Mouse (Mus musculus) c-Kit-positive CD71-positive TER-119-positive erythroid progenitor cells, embryonic 14.5 days (primary cell): ENCODE data around the gene Irs3.
"Not testable (repeated sequence)": the region's sequence is repeated elsewhere in the genome, so short reads cannot be mapped to it uniquely, and the experiment has no call there.

Experiments
- DNase-seq: peaks from one replicate; pipeline ENCODE4 v3.0.0-alpha.2; 2013; ENCODE audit warnings: low spot score

Gene Irs3

DNA sequence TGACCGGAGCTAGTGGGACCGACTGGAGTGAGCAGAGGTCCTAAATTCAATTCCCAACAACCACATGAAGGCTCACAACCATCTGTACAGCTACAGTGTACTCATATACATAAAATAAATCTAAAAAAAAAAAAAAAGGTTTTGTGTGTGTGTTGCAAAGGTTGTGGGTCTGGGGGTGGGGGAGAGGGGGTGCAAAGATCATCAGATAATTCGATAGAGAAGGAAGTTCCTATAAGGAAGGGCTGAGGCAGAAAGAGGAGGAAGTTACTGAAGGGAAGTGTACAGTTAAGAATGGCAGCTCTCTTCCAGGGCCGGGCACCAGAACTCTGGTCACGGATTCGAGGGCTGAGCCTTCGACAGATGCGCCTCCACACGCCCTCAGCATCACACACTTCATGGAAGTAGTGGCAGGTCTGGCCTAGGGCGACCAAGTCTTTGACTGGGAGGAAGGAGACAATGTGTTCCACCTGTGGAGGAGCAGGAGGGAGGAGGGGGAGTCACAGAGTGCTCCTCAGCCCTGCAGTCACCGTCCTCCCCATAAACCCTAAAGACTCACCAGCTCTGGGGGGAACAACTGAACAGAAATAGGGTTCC, 21.5 kb downstream of the Irs3 start:
- DNase-seq, result no peak

- no peak for DNase-seq
Observed at GRCm38 (mm10) chr5:137615347-137615746, 30.2 kb downstream of the Irs3 start.

DNA sequence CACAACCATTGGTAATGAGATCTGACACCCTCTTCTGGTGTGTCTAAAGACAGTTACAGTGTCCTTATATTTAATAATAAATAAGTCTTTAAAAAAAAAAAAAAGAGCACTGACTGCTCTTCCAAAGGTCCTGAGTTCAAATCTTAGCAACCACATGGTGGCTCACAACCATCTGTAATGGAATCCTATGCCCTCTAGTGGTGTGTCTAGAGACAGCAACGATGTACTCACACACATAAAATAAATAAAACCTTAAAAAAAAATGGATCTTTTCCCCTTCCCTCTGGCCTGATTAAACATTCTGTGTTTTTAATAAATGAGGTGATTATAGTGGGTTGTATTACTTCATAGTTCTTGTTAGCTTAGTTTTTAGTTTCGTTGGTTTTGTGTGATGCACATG, 30.6 kb downstream of the Irs3 start:
- not testable (repeated sequence) for DNase-seq

DNA sequence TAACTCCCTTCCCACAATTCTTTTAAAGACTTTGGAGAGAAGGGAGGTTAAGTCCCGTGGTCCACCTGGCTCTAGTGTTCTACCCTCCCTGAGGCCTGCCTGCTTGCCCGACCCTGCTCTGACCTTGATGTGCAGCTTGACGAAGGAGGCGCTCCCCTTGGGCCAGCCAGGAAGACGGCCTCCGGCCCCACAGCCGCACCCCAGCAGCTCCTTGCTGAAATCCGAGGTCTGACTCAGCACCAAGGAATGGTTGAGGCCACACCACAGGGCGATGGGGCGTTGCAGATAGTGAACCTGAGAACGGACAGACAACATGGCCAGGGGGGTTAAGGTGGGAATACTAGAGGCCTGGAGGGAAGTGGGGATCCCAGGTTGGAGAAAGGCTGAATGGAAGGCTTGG, 32.0 kb downstream of the Irs3 start, which contains the start of gene Pcolce:
Gene Pcolce, minus strand, starts transcription at position 235 of the 400 bp plus-strand sequence.
- no peak for DNase-seq

DNA sequence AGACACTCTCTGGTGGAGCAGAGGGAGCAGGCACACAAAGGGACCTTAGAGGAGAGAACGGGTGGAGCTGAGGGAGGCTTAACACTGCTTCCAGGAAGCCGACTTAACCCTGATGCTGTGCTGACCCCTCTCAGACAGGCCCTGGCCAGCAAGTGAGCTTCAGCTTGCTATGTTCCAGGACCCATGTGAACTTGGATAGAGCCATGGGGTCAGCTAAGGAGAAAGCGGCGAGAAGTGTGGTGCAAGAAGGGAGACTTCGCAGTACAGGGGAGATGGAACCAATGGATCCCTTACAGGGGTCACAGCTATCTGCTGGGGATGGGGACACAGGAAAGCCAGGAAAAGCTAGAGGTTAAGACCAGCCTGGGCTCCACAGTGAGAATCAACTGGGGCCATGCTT, 32.4 kb downstream of the Irs3 start:
- no peak for DNase-seq

DNA sequence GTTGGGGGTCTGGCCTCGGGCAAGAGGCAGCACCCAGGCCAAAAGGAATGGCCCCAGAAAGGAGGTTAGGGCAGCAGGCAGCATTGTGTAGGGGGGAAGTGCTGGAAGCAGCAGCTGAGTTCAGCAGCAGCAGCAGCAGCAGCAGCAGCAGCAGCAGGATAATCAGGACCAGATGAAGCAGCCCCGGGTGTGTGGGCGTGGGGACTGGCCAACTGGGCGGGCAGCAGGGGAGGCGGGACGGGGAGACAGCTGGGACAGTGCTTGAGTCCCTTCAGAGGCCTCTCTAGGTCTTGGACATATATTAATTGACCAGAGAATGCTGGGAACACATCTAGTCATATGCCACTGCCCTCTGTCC, 34.3 kb downstream of the Irs3 start:
- DNase-seq, result no peak

GRCm38 (mm10) chr5:137610548-137611244, 34.8 kb downstream of the Irs3 start:
- DNase-seq, result no peak

DNA sequence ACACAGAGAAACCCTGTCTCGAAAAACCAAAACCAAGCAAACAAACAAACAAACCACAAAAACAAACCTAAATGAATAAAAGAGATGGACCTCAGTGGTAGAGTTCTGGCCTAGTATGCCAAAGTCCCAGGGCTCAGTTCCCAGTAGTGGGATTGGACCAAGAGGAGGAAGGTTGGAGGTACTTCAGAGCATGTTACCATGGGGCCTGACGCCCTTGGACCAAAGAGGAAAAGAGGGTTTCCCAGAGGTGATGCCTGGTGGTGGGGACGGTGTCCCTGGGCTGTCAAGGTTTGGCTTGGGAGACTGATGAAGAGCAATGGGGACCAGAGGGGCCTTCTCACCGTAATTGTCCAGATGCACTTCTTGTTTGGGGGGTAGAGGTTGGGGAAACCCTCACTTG, 35.5 kb downstream of the Irs3 start:
- no peak for DNase-seq

DNA sequence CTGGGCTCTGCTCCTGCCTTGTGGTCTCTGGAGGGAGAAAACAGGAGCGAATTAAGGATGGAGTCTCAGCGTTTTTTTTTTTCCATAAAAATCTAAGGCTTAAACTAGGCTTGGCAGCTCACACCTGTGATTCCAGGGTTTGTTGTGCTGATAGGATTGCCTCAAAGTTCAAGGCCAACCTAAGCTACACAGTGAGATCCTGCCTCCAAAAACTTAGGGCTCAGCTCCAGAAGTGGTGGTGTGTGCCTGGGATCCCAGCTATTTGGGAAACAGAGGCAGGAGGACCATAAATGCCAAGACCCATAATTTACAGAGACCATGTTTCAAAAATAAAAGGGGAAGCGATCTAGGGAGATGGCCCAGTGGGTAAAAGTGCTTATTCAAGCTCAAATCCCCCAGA, 36.2 kb downstream of the Irs3 start:
- no peak for DNase-seq

- DNase-seq, result no peak
Observed at GRCm38 (mm10) chr5:137608654-137609190, 36.8 kb downstream of the Irs3 start.

DNA sequence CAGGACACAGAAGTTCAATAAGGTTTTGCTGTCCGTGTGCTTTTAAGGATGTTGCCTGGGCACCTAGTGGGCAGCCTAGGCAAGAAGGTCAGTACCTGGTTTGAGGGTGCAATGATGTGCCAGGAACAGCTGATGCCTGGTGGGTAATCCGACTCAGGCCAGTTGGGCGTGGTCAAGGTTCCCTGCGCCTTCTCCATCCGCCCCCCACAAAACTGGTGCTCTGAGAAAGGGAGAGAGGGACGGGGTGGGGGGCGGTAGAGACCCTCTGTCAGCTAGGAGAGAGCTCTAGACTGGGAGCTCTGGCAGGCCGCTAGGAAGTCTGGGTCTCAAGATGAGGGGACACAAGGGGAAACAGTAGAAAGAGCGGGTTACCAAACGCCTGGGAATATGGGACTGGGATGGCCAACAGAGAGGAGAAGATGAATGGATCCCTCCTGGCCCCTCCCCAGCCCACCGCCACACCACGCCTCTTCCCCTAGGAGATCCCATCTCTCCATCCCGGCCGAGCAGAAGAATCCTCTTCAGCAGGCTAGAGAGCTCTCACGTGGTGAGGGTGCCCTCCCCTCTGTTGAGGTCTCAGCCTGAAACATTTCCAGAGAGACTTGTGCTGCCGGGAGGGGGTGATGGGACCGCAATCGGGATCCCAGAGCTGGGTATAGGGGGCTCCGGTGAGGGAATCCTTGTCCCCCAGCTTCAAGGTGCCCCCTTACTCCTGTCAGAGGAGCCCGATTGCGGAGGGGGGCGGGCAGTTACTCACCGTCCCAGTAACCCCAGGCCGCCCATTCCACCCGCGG, 37.5 kb downstream of the Irs3 start:
- no peak for DNase-seq

GRCm38 (mm10) chr5:137601365-137601729, 44.2 kb downstream of the Irs3 start:
- no peak for DNase-seq

DNA sequence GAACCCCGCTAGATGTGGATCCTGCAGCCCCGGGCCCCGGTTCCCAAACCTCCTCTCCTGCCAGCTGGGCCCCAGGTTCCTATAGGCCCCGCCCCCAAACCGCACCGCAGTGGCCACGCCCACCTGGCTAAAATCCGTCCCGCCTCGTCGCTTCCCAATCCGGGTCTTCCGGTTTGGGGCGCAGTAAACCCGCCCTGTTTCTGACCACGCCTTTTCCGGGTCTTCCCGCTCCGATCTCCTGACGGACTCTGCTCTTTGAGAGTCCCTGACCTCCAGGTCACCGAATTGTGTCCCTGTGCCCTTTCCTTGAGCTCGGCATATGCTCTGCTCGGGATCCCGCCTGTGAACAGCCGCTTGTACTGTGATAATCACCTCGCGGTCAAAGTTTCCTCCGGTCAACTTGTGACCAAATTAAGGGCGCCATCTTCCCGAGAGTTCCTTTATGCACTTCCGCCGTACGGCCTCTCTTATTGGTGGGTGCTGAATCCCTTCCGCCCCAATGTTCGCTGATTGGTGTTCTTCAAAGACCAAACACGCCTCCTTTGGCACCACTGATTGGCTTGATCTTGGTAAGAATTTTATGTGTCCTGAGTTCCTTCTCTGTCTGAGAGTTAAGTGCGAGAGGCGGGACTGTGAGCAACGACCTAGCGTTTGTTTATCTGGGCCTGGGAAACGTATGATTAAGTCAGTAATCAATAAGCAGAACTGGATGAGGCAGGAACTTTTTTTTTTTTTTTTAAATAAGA, 44.7 kb downstream of the Irs3 start, which contains the start of gene Mospd3:
Gene Mospd3, minus strand, starts transcription at position 440 of the 746 bp plus-strand sequence.
- DNase-seq, result peak; percentile 98

DNA sequence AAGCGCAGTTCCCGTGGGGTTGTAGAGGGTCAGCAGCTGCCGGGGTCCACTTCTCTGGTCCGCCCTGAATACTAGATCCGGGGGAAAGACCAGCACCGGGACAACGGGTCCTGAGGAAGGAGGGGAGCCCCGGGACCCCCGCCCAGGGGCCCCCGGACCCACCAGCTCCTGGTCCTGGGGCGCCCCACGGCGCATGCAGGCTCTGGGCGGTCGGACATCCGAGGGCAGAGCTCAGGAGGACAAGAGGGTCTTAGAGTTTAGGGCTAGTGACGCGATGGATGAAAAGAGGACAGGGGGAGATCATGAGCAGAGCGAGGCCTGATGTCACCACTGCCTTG, 45.3 kb downstream of the Irs3 start:
- no peak for DNase-seq

- DNase-seq, result no peak
Observed at GRCm38 (mm10) chr5:137599600-137599999, 45.9 kb downstream of the Irs3 start.

GRCm38 (mm10) chr5:137598100-137598826, 47.3 kb downstream of the Irs3 start:
- DNase-seq, result no peak

- no peak for DNase-seq
Observed at GRCm38 (mm10) chr5:137597625-137598024, 47.9 kb downstream of the Irs3 start.

DNA sequence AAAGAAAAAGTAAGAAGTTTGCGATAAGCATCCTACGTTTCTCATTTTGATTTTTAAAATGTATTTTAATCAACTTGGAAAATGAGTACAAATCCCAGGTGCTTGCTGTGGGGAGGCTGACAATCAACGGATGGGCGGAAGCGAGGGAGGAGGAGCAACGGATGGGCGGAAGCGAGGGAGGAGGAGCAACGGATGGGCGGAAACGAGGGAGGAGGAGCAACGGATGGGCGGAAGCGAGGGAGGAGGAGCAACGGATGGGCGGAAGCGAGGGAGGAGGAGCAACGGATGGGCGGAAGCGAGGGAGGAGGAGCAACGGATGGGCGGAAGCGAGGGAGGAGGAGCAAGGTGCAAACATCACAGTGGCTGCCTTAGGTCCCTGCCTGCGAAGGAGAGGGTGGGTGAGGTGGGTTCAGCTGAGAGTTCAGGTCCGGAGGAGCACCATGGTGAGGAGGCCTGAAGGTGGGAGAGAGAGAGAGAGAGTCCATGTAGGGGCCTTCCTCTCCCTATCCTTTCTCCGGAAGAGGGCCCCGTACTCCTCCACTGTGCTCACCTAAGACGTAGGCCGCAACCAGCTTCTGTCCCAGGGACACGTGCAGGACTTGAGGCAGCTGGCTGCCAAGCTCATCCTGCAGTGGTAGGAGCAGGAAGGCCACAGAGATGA, 48.8 kb downstream of the Irs3 start:
- DNase-seq, result no peak

GRCm38 (mm10) chr5:137595921-137596320, 49.6 kb downstream of the Irs3 start:
- no peak for DNase-seq
